Mouse (Mus musculus): ENCODE results near the gene Lrrc59.
"Not testable (repeated sequence)": the region's sequence is repeated elsewhere in the genome, so short reads cannot be mapped to it uniquely, and the experiment has no call there.

Lrrc59 gene

DNA sequence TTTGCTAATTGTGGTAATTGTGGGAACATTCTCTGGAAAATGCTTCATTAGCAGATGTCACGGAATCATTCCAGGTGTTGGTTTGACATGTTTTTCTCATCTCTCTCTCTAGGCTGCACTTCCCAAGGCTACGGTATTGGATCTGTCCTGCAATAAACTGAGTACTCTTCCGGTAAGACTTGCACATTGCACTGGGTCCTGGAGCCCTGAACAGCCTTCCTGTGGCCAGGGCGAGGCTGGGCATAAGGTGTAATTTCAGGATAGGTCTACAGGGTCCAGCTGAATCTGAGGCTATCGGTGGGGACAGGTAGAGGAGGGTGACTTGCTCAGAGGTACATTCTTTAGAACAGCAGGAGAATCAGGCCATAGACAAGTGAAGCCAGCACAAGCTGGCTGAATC lies 2.4 kb downstream of the Lrrc59 start:
- DNase-seq (ENCODE audit: low spot score), result no peak

GRCm38 (mm10) chr11:94632988-94633387 lies 3.4 kb downstream of the Lrrc59 start:
- no peak for DNase-seq (ENCODE audit: low spot score)

GRCm38 (mm10) chr11:94634431-94634830 lies 4.9 kb downstream of the Lrrc59 start:
- DNase-seq (ENCODE audit: low spot score), result no peak

DNA sequence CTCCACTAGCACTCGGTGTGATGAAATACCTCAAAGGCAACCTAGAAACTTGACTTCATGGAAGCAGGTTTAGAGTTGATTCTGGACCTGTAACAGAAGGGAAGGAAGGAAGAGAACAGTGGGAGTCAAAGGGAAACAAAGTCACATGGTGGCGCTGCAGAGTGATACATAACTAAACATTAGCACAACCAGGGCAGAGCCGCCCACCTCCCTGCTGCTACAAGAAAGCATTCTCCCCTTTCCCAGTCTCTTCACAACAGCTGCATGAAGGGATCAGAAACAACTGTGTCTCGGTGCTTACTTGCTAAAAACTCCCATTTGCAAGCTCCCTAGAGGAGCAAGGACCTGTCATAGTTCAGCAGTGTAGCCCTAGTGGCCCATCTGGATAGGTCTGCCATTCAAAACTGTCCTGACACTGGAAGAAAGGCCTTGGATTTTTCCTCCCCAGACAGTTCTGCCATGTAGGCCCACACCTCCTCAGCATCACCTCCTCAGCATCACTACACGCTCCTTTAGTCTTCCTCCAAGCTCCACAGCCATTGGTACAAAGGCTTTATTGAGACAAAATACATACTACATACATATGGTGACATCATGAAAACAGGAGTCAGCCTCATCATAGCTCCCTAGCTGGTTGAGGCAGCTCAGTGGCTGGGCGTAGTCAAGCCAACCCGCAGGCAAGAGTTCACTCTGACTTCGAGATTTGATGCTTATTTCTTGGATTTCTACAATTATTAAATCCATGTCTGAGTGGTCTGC lies 15.1 kb downstream of the Lrrc59 start:
- no peak for DNase-seq (ENCODE audit: low spot score)

DNA sequence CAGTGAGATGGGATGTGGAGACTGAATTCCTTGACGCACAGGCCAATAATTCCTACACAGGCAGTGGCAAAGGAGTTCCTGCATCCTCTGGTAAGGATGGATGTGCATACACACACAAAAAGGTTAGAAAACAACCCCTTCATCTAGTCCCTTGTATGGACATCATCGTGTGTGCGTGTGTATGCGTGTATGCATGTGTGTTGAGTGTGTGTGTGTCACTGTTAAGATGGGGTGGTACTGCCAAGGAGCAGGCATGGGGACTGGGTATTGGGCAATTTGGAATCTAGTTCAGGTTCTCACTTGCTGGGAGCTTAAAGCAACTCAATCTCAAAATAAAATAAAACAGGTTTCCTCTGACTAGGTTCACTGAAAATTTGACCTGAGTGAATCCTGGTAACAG lies 16.9 kb downstream of the Lrrc59 start:
- no peak for DNase-seq (ENCODE audit: low spot score)

DNA sequence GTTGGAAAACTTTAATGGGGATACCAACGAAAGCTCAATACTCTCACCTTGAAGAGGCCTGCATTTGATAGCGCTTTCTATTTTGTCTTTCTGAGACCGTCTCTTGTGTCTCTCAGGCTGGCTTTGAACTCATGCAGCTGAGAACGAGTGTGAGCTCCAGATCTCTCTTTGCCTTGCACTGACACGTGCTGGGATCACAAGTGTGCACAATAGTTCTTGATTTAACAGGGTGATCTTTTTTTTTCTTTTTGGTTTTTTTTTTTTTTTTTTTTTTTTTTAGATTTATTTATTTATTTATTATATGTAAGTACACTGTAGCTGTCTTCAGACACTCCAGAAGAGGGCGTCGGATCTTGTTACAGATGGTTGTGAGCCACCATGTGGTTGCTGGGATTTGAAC lies 21.7 kb downstream of the Lrrc59 start:
- DNase-seq (ENCODE audit: low spot score), result not testable (repeated sequence)

GRCm38 (mm10) chr11:94652973-94653372 lies 23.4 kb downstream of the Lrrc59 start:
- DNase-seq (ENCODE audit: low spot score), result no peak

- peak; percentile 95 for DNase-seq (ENCODE audit: low spot score)
These were observed 24.3 kb downstream of the Lrrc59 start, which contains the start of the genes Mrpl27 and Eme1 for GRCm38 (mm10) chr11:94653663-94654436. TSS of gene Mrpl27 (plus strand) at chr11:94653767. TSS of gene Eme1 (minus strand) at chr11:94653964.

- no peak for DNase-seq (ENCODE audit: low spot score)
These were observed 31.8 kb downstream of the Lrrc59 start for GRCm38 (mm10) chr11:94661344-94661743.

GRCm38 (mm10) chr11:94665281-94665680 lies 35.7 kb downstream of the Lrrc59 start:
- no peak for DNase-seq (ENCODE audit: low spot score)

DNA sequence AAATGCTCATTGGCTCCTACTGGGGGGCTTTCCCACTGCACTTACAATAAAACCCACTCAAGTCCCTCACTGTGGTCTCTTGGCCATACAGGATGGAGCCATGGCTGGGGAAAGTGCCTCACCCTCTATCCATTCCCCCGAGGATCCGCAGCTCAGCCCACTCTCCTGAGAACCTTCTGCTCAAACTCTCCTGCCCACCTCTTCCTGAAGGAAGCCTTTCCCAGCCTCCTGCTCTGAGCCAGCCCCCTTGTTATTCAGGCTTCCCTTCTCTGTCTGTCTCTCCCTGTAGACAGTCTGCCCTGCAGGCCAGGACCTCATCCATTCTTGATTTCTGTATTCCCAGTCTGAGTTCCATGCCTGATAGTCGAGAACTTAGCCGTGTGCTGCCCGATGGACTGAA lies 45.4 kb downstream of the Lrrc59 start:
- DNase-seq (ENCODE audit: low spot score), result no peak

- DNase-seq (ENCODE audit: low spot score), result no peak
These were observed 45.9 kb downstream of the Lrrc59 start for GRCm38 (mm10) chr11:94675446-94675845.

- DNase-seq (ENCODE audit: low spot score), result no peak
These were observed 46.7 kb downstream of the Lrrc59 start for GRCm38 (mm10) chr11:94676308-94676707.

DNA sequence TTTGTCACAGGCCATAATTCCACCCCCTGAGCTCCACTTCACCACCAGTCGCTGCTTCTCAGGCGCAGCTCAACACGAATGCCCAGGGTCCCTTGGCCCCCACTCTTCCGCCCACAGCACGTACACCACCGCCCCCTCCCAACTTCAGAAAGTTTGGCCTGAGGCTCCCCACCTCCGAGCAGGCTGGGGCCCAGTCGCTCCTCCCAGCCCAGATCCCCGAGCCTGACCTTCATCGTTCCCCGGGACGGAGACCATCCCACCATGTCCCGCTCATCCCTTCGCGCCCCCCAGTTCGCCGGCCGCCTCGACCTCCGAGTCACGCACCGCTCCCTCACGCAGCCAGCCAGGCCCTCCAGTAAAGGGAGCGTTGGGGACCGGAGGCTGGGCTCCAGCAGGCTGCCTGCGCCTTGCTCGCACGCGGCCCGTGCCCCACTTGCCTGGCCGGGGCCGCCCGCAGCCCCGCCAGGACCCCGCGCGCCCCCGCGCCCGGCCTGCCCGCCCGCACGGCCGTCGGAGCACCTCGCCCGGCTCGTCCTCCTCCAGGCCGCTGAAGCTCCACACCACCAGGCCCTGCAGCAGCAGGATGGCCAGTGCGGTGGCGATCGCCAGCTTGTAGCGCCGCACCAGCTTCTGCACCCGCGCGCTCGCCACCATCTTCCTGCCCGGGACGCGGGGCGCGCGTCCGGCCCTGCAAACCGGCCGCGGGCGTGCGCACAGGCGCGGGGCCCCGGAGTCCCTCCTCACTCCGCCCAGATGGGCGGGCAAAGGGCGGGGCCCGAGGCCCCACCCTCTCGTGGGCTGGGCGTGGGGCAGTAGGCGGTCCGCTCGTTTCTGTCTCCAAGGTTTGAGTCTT lies 47.4 kb downstream of the Lrrc59 start, which contains the start of gene Xylt2:
Gene Xylt2, minus strand, starts transcription at position 762 of the 853 bp plus-strand sequence.
- peak; percentile 95 for DNase-seq (ENCODE audit: low spot score)

DNA sequence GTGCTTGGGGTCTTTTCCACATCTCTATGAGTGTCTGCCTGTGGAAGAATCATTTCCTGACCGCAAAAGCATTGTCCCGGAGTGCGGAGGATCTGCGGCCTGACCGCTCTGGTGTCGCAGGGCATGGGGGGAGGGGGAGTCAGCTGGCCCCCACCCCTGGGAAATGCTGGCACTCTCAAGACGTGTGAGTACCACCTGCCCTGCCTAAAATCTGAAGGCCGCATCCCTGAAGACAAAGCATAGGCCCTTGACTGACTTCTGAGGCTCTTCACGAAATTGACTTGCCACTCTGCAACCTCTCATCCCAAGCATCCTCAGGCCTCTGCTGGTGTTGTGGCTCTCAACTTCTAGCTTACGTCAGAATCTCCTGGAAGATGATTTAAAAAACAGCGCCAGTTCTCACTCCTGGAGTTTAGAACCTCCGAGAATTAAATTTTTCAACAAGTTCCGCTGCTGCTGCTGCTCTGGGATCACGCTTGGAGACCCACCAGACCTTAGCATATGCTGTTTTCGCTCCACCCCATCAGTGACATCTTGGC lies 48.1 kb downstream of the Lrrc59 start:
- DNase-seq (ENCODE audit: low spot score), result no peak

DNA sequence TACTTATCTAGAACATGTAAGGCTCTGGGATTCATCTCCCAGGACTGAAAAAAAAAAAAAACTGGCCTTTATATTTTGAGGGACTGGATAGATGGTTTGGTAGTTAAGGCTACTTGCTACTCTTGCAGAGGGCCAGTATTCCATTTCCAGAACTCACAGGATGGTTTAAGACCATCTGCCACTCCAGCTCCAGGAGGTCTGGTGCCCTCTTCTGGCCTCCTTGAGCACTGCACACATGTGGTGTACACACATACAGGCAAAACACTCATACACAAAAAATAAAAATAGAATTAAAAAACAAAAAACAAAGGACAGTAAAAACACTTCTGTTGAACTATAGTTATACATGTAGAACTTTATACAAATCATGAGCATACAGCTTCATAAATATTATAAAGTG lies 51.1 kb downstream of the Lrrc59 start:
- no peak for DNase-seq (ENCODE audit: low spot score)

DNA sequence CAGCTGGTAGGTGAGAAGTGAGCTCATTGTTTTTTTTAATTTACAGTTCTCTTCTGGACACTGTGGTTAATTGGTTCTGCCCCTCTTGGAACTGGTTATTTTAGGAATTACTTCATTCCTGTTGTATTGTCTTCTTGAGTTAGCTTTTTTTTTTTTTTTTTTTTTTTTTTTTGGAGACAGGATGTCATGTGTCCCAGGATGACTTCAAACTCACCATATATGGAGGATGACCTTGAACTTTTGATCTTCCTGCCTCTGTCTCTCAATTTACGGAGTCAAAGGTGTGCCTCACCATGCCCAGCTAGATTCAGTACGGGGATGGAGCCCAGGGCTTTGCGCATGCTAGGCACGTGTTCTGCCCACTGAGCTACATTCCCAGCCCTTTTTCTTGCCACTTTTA lies 52.1 kb downstream of the Lrrc59 start:
- DNase-seq (ENCODE audit: low spot score), result no peak

DNA sequence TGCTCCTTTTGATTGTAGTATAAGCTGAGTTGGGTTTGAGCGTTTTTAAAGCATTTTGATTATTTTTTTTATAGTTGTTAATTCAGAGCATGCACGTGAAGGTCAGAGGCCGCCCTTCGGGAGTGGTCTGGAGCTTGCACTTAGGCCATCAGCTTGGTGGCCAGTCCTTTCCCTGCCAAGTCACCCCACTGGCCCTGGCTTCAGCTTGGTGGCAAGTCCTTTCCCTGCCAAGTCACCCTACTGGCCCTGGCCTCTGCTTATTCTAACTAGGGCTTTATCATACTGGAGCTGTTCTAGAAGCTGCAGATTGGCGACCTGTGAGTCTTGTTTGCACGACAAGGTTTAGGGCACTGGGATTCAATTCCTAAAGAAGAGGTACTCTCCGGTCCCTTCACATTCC lies 52.9 kb downstream of the Lrrc59 start:
- no peak for DNase-seq (ENCODE audit: low spot score)

GRCm38 (mm10) chr11:94687178-94687577 lies 57.6 kb downstream of the Lrrc59 start:
- DNase-seq (ENCODE audit: low spot score), result no peak

GRCm38 (mm10) chr11:94692502-94692901 lies 62.9 kb downstream of the Lrrc59 start:
- not testable (repeated sequence) for DNase-seq (ENCODE audit: low spot score)
